18 mouse cellular contexts compared by ENCODE assay signal in the genomic region with DNA sequence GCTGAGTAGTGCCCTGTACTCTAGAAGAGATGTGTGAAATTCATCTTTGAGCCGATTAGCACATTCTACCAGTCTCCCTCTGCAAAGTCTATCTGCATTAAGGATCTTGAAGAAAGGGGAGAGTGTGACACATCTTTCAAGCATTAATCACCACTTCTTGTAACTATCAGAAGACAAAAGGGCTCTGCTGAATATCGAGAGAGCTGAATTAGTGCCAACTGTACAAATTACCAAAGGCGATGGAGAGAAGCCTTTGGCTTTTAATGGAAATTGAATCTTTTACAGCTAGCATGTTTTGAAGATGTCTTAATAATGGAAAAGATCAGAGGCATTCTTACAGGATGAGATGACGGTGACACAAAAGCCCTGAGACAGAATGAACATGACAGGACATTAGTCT.
A peak's percentile ranks its signal among the peaks of the same experiment; 100 is the strongest.
DNase-seq lines count a peak whose midpoint lies in the region; ATAC-seq and TF ChIP-seq lines count a peak whose summit lies in the region.
"Had no signal": no experiment of that assay in that cellular context is flagged by ENCODE, and none has a peak within 500 bp of the region (broad histone marks: within the 10 kb centered on the region; RNA-seq: fewer than 3 reads in every experiment).

No protein-coding gene starts in this region.

- no peak for TF ChIP-seq CTCF in hindbrain, postnatal 0 days (IDR thresholded peaks at IDR 0.05; ENCODE audit: low read depth)

- peaks cover 9% of the 10 kb centered on the region; the same call in 1 of the 2 replicates for H3K9me3 ChIP-seq in forebrain, embryonic 13.5 days (replicated peaks)
- 0 out of 2 replicates have a peak, but pooled peaks cover 5% of the 10 kb centered on the region for H3K9me3 ChIP-seq in hindbrain, postnatal 0 days (ENCODE audit: low read length)
- H3K9me3 ChIP-seq: neural tube, embryonic 12.5 days had no signal

- H3K4me2 ChIP-seq in forebrain, embryonic 13.5 days: no peak overlapping the region
- H3K4me2 ChIP-seq in hindbrain, postnatal 0 days (ENCODE audit: low read depth, low read length): no peak overlapping the region
- H3K4me2 ChIP-seq: neural tube, embryonic 12.5 days had no signal

- no peak for DNase-seq in frontal cortex, postnatal 10 days (ENCODE audit: low spot score in 2 of 2)
- peak; percentile 20 for DNase-seq in 3T3-L1 (ENCODE audit: low read depth, low spot score)
- DNase-seq in hindbrain, postnatal 0 days (ENCODE audit: low spot score): no peak
- no peak for DNase-seq in adrenal gland, postnatal 4 days (ENCODE audit: low spot score in 2 of 2)
- no peak for DNase-seq in kidney, postnatal 36 days
- DNase-seq: adrenal gland, postnatal 14 days; cerebellum, adult 9-11 months; gastrocnemius, postnatal 10 days; heart, adult 2 months; kidney, adult 2 months; kidney, postnatal 25 days; left cerebral cortex, postnatal 4 days; lung, adult 18-20 months; lung, postnatal 36 days had no signal

- ATAC-seq in frontal cortex, adult (ENCODE audit: low TSS enrichment): peak; percentile 35
- ATAC-seq in forebrain, embryonic 13.5 days: no peak
- ATAC-seq in hindbrain, postnatal 0 days: no peak
- no peak for ATAC-seq in cerebellum, adult (ENCODE audit: insufficient number of reproducible peaks, low FRiP score, low TSS enrichment)

- H3K4me3 ChIP-seq in forebrain, embryonic 13.5 days: no peak overlapping the region
- H3K4me3 ChIP-seq in hindbrain, postnatal 0 days (ENCODE audit: low read length): no peak overlapping the region
- H3K4me3 ChIP-seq: heart, adult 2 months; neural tube, embryonic 12.5 days had no signal

- H3K27ac ChIP-seq in forebrain, embryonic 13.5 days: peak overlapping the region; percentile 75; the same call in 1 of the 2 replicates
- H3K27ac ChIP-seq in hindbrain, postnatal 0 days: peak overlapping the region; percentile 38; the same call in 1 of the 2 replicates
- H3K27ac ChIP-seq: heart, adult 2 months; neural tube, embryonic 12.5 days had no signal

- H3K9ac ChIP-seq in forebrain, embryonic 13.5 days: no peak overlapping the region
- no peak overlapping the region for H3K9ac ChIP-seq in hindbrain, postnatal 0 days (replicated peaks; ENCODE audit: low read length)
- H3K9ac ChIP-seq: neural tube, embryonic 12.5 days had no signal

- no peaks in the 10 kb centered on the region for H3K36me3 ChIP-seq in forebrain, embryonic 13.5 days (ENCODE audit: poor library complexity, severe bottlenecking)
- no peaks in the 10 kb centered on the region for H3K36me3 ChIP-seq in hindbrain, postnatal 0 days (ENCODE audit: insufficient read depth, low read length)
- H3K36me3 ChIP-seq: neural tube, embryonic 12.5 days had no signal

- 22% methylated on average over 4 of the region's 4 CpGs for WGBS in forebrain, embryonic 13.5 days
- WGBS in hindbrain, postnatal 0 days: 30% methylated on average over 4 of the region's 4 CpGs

- peaks cover 41% of the 10 kb centered on the region for H3K4me1 ChIP-seq in forebrain, embryonic 13.5 days
- peaks cover 22% of the 10 kb centered on the region for H3K4me1 ChIP-seq in hindbrain, postnatal 0 days (ENCODE audit: insufficient read depth, low read length)

- H3K27me3 ChIP-seq in forebrain, embryonic 13.5 days: no peaks in the 10 kb centered on the region
- H3K27me3 ChIP-seq in hindbrain, postnatal 0 days (ENCODE audit: insufficient read depth, low read length): no peaks in the 10 kb centered on the region
- H3K27me3 ChIP-seq: neural tube, embryonic 12.5 days had no signal
